Mouse (Mus musculus) neutrophil, adult 83 days (primary cell): ENCODE data around the gene Vsig1. TPM values are rescaled to one million over a fixed set of nuclear protein-coding genes. Genes with fewer than 3 reads are reported as not detected.

Experiments used
- total RNA-seq, 2 experiments: library from RNA; stranded (reverse); gene quantifications; one replicate each; pipeline ENCODE4 v1.2.4; 2023

Vsig1 gene
- total RNA-seq: not detected

DNA sequence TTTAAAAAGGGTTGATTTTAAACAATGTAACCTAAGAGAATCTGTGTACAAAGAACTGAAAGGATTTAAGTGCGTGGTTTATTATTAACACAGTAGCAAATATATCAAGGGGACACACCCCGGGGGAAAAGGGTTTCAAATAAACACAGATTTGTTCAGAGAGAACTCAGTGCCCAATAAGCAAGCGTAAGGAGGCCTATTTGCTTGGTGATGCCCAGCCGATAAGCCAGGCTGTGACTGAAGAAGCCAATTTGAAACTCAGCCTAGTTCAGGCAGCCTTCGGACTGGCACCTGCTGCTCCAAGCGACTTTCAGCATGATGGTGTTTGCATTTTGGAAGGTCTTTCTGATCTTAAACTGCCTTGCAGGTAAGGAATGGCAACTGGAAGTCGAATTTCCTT is at the start of gene Vsig1:
Gene Vsig1, plus strand, starts transcription at position 249 of the 400 bp plus-strand sequence.

DNA sequence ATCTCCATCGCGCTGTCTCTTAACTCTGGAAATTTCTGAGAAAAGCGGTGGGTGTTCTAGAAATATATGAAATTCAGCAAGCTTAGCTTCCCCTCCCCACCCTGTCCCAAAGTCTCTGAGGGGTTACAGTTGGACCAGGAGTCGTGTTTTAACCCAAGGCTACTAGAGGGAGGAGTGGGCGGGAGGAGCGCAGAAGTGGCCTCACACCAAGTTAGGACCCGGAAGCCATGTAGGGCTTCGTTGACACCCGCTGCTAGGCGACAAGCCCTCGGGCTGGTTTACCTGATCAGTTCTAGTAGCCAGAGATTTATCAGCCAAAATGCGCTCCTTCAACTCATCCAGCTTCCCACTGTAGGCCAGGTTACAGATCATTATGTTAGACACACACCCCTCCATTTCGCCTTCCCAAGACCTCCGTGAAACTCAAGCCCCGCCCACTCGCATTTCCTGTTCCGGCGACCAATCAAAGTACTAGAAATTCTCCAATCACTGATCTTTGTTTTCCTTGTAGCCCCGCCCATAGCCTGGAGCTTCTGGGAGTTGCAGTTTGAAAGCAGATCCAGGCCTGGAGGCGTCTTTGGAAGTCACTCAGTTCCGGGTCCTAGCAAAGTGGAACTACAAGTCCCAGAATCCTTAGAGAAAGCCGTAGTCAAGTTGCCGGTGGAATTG is 49.0 kb downstream of the Vsig1 start, which contains the start of the genes Psmd10 and Atg4a:
Gene Psmd10, minus strand, starts transcription at position 457 of the 669 bp plus-strand sequence.
Gene Atg4a, plus strand, starts transcription at position 636 of the 669 bp plus-strand sequence.

Other genes starting within 250 kb of the Vsig1 start
- gene Mid2, start 243.0 kb upstream of the Vsig1 start, total RNA-seq: under 1 TPM; 0.07 TPM
- not detected for gene Tex13b, start 94.2 kb upstream of the Vsig1 start, total RNA-seq
- gene Psmd10, start 49.1 kb downstream of the Vsig1 start, total RNA-seq: 10 to 100 TPM; 16.1 to 17.8 TPM
- 10 to 100 TPM in 1 of 2 experiments, 1 to 10 TPM in 1; 10.0 to 15.7 TPM for gene Atg4a, start 49.3 kb downstream of the Vsig1 start, total RNA-seq